Mouse (Mus musculus) hindbrain, embryonic 13.5 days (tissue): ENCODE measurements around the gene Ctcfl. TPM values are rescaled to one million over a fixed set of nuclear protein-coding genes. Genes with fewer than 3 reads are reported as not detected.

Source experiments
- ATAC-seq: fragments of 200-750 bp; cut with Nextera tagmentation; 2 replicates; pipeline ENCODE4 v1.8.0; 2017; ENCODE audit warnings: moderate TSS enrichment; ENCODE audit not compliant: low FRiP score
- H3K27ac ChIP-seq: fragments of 300-500 bp; sonication (generic); 2 replicates; pipeline ENCODE4 v1.5.1; 2015; ENCODE audit warnings: inconsistent platforms, mild to moderate bottlenecking, moderate library complexity
- H3K27me3 ChIP-seq: fragments of 300-500 bp; sonication (generic); 2 replicates; pipeline ENCODE4 v1.6.1; 2015; ENCODE audit warnings: mild to moderate bottlenecking, inconsistent platforms
- H3K36me3 ChIP-seq: fragments of 300-500 bp; sonication (generic); 2 replicates; pipeline ENCODE4 v1.6.1; 2015; ENCODE audit warnings: mild to moderate bottlenecking, inconsistent platforms
- H3K4me1 ChIP-seq: fragments of 300-500 bp; sonication (generic); replicated peaks from 2 replicates; pipeline ENCODE4 v1.6.1; 2015; ENCODE audit warnings: inconsistent platforms
- H3K4me2 ChIP-seq: fragments of 300-500 bp; sonication (generic); 2 replicates; pipeline ENCODE4 v1.6.1; 2015; ENCODE audit warnings: inconsistent platforms, mild to moderate bottlenecking, moderate library complexity
- H3K4me3 ChIP-seq: fragments of 300-500 bp; sonication (generic); 2 replicates; pipeline ENCODE4 v1.5.1; 2015; ENCODE audit warnings: mild to moderate bottlenecking, inconsistent platforms
- H3K9ac ChIP-seq: fragments of 300-500 bp; sonication (generic); 2 replicates; pipeline ENCODE4 v1.6.1; 2015; ENCODE audit warnings: mild to moderate bottlenecking, inconsistent platforms
- H3K9me3 ChIP-seq: fragments of 300-500 bp; sonication (generic); 2 replicates; pipeline ENCODE4 v1.6.1; 2016; ENCODE audit warnings: inconsistent platforms
- WGBS: fragments of 180-500 bp; shearing (Covaris S2); methylation state at CpG from one replicate; pipeline ENCODE4 v1.1.7; 2015; 5-methylcytosine and 5-hydroxymethylcytosine counted together
- polyA plus RNA-seq: library from polyadenylated mRNA; unstranded; fragments of >200 nt; fragmentation: Nextera tagmentation; extraction: Ambion mirVana; gene quantifications from 2 replicates; pipeline ENCODE4 v1.2.1, GENCODE M21; 2015

The Ctcfl gene
- polyA plus RNA-seq, result 0.05 and 0.08 TPM in 2 replicates

DNA sequence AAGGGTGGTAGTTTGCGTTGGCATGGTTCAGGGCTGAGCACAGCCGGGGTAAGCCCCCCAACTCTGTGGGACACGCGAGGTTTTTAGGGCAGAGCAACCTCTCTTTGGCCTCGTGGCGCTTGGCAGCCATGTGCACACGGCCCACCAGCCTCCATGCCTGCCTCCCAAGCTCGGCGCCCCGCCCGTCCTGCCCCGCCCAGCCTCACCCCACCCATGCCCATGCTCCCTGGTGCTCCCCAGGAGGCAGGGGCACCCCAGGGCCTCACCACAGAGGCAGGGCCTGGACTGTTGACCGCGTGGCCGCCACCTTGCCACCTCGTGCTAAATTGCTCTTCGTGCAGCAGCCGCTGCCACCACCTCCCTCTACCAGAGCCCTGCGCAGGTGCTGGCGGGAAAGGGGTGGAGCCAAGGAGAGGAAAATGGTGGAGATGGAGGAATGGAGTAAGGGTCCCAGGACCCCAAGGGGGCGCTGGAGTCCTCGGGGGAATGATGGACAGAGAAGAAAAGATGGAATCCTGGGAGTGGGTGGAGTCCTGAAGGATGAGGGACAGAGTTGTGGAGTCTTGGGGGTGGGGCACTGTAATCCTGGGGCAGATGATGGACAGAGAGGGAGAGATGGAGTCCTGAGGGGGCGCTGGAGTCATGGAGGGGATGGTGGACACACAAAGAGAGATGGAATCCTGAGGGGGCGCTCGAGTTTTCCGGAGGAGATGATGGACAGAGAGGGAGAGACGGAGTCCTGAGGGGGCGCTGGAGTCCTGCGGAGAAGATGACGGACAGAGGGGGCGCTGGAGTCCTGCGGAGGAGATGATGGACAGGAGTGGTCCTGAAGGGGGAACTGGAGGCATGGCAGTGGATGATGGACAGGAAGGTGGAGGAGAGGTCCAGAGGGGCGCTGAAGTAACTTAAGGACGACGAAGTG is at the start of gene Ctcfl:
Ctcfl (minus strand) TSS at position 503 of the 922 bp plus-strand sequence.
- Histone ChIP-seq H3K4me3 (no peak within 1 kb of the TSS), H3K4me1 (no peaks in the 10 kb centered on the region; the same call in 1 of the 2 replicates), H3K9ac (no peak within 1 kb of the TSS), H3K4me2 (no peak within 1 kb of the TSS), H3K27me3 (no peaks in the 10 kb centered on the region), H3K36me3 (no peaks in the 10 kb centered on the region), H3K9me3 (0 out of 2 replicates have a peak, but pooled peaks cover 3% of the 10 kb centered on the region), H3K27ac (no peak within 1 kb of the TSS)
- no peak for ATAC-seq
- WGBS, result 84% methylated on average over 35 of the region's 35 CpGs

DNA sequence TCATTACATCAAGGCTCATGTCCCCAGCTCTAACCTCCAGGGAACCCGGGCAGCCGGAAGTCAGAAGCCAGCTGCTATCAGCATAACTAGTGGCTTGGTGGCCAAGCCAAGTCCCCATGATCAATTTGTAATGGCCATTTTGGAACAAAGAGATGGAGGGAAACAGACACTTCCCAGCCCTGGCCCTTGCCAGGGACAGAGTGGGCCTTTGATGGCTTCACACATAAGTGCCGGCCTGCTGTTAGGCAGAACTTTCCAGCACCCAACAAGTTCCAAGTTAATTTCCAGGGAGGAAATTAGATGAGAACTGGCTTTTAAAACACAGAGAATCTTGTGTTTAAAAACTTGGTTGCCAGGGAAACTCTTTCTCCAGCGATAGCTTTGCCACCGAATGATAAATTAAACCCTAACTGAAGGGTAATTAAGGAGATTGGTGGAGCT is 49.1 kb upstream of the Ctcfl start:
- no peak for ATAC-seq
- H3K4me2 ChIP-seq, result no peak overlapping the region
- H3K9ac ChIP-seq, result no peak overlapping the region
- 41% methylated on average over 5 of the region's 5 CpGs for WGBS
- no peaks in the 10 kb centered on the region for H3K36me3 ChIP-seq
- H3K9me3 ChIP-seq, result no peaks in the 10 kb centered on the region
- no peak overlapping the region for H3K4me3 ChIP-seq
- H3K27me3 ChIP-seq, result 0 out of 2 replicates have a peak, but pooled peaks cover 14% of the 10 kb centered on the region
- peaks cover 58% of the 10 kb centered on the region for H3K4me1 ChIP-seq
- peak overlapping the region; percentile 67 for H3K27ac ChIP-seq

GRCm38 (mm10) chr2:173165357-173165756 is 46.0 kb upstream of the Ctcfl start:
- Histone ChIP-seq H3K4me1 (peaks cover 40% of the 10 kb centered on the region), H3K9me3 (no peaks in the 10 kb centered on the region), H3K27me3 (0 out of 2 replicates have a peak, but pooled peaks cover 14% of the 10 kb centered on the region), H3K36me3 (no peaks in the 10 kb centered on the region), H3K9ac (no peak overlapping the region), H3K4me2 (no peak overlapping the region), H3K27ac (no peak overlapping the region), H3K4me3 (no peak overlapping the region)
- ATAC-seq, result no peak
- 70% methylated on average over 10 of the region's 10 CpGs for WGBS

- Histone ChIP-seq H3K4me2 (no peak overlapping the region), H3K9me3 (no peaks in the 10 kb centered on the region), H3K4me1 (peaks cover 38% of the 10 kb centered on the region), H3K27me3 (0 out of 2 replicates have a peak, but pooled peaks cover 14% of the 10 kb centered on the region), H3K4me3 (no peak overlapping the region), H3K9ac (no peak overlapping the region), H3K36me3 (no peaks in the 10 kb centered on the region), H3K27ac (no peak overlapping the region)
- WGBS, result 83% methylated on average over 10 of the region's 10 CpGs
- no peak for ATAC-seq
These were observed 45.6 kb upstream of the Ctcfl start for GRCm38 (mm10) chr2:173164946-173165345.

GRCm38 (mm10) chr2:173164358-173164757 is 45.0 kb upstream of the Ctcfl start:
- Histone ChIP-seq H3K4me3 (no peak overlapping the region), H3K4me2 (no peak overlapping the region), H3K27me3 (0 out of 2 replicates have a peak, but pooled peaks cover 14% of the 10 kb centered on the region), H3K36me3 (no peaks in the 10 kb centered on the region), H3K4me1 (peaks cover 37% of the 10 kb centered on the region), H3K9ac (no peak overlapping the region), H3K9me3 (no peaks in the 10 kb centered on the region), H3K27ac (no peak overlapping the region)
- ATAC-seq, result no peak
- 50% methylated on average over 2 of the region's 2 CpGs for WGBS

DNA sequence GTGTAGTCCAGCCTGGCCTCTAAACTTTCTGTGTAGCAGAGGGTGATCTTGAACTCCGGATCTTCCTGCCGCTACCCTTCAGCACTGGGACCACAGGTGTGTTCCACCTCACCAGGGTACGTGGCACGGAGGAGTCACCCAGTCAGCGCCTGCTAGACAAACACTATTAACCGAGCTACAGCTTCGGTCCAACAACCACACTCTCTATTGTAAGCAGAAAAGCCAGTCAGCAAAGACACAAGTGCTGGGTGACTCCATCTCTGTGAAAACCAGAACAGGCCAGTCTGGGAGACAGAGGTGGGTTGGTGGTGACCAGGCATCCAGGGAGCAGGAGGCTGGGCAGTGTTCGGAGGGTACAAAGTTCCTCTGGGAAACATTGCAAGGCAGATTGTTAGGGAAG is 44.1 kb upstream of the Ctcfl start:
- 88% methylated on average over 8 of the region's 8 CpGs for WGBS
- Histone ChIP-seq H3K4me2 (no peak overlapping the region), H3K27me3 (0 out of 2 replicates have a peak, but pooled peaks cover 14% of the 10 kb centered on the region), H3K4me3 (no peak overlapping the region), H3K27ac (no peak overlapping the region), H3K4me1 (peaks cover 29% of the 10 kb centered on the region), H3K9me3 (no peaks in the 10 kb centered on the region), H3K9ac (no peak overlapping the region), H3K36me3 (no peaks in the 10 kb centered on the region)
- ATAC-seq, result no peak

GRCm38 (mm10) chr2:173159354-173160311 is 40.3 kb upstream of the Ctcfl start:
- H3K9me3 ChIP-seq, result no peaks in the 10 kb centered on the region
- no peak overlapping the region for H3K4me3 ChIP-seq
- WGBS, result 54% methylated on average over 24 of the region's 24 CpGs
- peaks cover 18% of the 10 kb centered on the region for H3K4me1 ChIP-seq
- no peak overlapping the region for H3K4me2 ChIP-seq
- no peaks in the 10 kb centered on the region for H3K36me3 ChIP-seq
- no peak overlapping the region for H3K27ac ChIP-seq
- 0 out of 2 replicates have a peak, but pooled peaks cover 2% of the 10 kb centered on the region for H3K27me3 ChIP-seq
- H3K9ac ChIP-seq, result no peak overlapping the region
- peak; percentile 62 for ATAC-seq

DNA sequence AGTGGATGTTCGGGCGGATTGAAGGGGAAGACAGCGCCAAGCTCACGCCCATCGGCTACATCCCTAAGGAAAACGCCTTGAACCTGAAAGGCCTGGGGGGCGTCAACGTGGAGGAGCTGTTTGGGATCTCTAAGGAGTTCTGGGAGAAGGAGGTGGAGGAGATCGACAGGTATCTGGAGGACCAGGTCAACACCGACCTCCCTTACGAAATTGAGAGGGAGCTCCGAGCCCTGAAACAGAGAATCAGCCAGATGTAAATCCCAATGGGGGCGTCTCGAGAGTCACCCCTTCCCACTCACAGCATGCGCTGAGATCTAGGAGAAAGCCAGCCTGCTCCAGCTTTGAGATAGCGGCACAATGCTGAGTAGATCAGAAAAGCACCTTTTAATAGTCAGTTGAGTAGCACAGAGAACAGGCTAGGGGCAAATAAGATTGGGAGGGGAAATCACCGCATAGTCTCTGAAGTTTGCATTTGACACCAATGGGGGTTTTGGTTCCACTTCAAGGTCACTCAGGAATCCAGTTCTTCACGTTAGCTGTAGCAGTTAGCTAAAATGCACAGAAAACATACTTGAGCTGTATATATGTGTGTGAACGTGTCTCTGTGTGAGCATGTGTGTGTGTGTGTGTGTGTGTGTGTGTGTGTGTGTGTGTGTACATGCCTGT is 39.2 kb upstream of the Ctcfl start:
- H3K9ac ChIP-seq, result no peak overlapping the region
- 90% methylated on average over 19 of the region's 19 CpGs for WGBS
- H3K36me3 ChIP-seq, result no peaks in the 10 kb centered on the region
- peaks cover 18% of the 10 kb centered on the region for H3K4me1 ChIP-seq
- ATAC-seq, result no peak
- H3K27me3 ChIP-seq, result no peaks in the 10 kb centered on the region
- no peak overlapping the region for H3K4me2 ChIP-seq
- no peaks in the 10 kb centered on the region for H3K9me3 ChIP-seq
- no peak overlapping the region for H3K27ac ChIP-seq
- no peak overlapping the region for H3K4me3 ChIP-seq

DNA sequence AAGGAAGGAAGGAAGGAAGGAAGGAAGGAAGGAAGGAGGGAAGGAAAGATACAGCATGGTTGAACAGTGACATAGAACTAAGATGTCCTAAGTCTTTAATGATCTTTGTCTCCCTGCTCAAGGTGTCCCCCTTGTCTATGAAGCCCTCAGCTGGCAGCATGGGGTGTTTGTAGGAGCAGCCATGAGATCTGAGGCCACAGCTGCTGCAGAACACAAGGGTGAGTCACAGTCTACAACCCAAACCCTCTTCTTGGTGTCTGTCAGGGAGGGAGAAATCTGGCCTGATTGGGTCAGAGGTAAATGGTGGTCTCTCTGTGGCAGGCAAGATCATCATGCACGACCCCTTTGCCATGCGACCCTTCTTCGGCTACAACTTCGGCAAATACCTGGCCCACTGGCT is 38.5 kb upstream of the Ctcfl start:
- Histone ChIP-seq H3K27me3 (no peaks in the 10 kb centered on the region), H3K4me1 (peaks cover 18% of the 10 kb centered on the region), H3K9ac (no peak overlapping the region), H3K27ac (no peak overlapping the region), H3K9me3 (no peaks in the 10 kb centered on the region), H3K4me3 (no peak overlapping the region), H3K36me3 (no peaks in the 10 kb centered on the region), H3K4me2 (no peak overlapping the region)
- WGBS, result 92% methylated on average over 4 of the region's 4 CpGs
- ATAC-seq, result no peak

DNA sequence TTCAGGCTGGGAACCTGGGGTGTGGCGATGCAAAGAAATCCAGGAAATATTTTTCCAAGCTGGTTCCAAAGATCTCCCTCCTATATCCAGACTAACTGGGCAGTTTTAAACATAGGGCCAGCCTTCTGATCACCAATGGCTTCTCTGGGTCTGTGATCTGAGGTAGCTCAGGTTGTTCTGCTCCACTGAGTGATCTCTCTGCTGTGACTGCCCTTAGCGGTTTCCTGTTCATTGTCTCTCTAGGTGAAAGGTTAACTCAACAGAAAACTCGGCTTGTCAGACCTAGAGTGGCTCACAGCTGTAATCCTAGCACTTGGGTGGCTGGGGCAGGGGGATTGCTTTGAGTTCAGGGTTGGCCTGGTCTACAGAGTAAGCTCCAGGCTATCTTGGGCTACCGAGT is 38.1 kb upstream of the Ctcfl start:
- no peak overlapping the region for H3K9ac ChIP-seq
- H3K4me3 ChIP-seq, result no peak overlapping the region
- peaks cover 15% of the 10 kb centered on the region for H3K4me1 ChIP-seq
- H3K36me3 ChIP-seq, result no peaks in the 10 kb centered on the region
- H3K27ac ChIP-seq, result no peak overlapping the region
- H3K4me2 ChIP-seq, result no peak overlapping the region
- WGBS, result 70% methylated on average over 4 of the region's 4 CpGs
- no peaks in the 10 kb centered on the region for H3K27me3 ChIP-seq
- ATAC-seq, result no peak
- H3K9me3 ChIP-seq, result no peaks in the 10 kb centered on the region

DNA sequence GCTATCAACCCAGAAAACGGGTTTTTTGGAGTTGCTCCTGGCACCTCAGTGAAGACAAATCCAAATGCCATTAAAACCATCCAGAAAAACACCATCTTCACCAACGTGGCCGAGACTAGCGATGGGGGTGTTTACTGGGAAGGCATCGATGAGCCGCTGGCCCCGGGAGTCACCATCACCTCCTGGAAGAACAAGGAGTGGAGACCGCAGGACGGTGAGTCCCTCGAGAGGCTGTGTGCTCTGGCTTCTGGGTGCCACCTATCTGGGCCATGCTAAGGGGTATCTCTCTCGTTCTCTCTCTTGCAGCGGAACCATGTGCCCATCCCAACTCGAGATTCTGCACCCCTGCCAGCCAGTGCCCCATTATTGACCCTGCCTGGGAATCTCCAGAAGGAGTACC is 37.6 kb upstream of the Ctcfl start:
- Histone ChIP-seq H3K4me2 (no peak overlapping the region), H3K9ac (no peak overlapping the region), H3K27me3 (no peaks in the 10 kb centered on the region), H3K4me1 (peaks cover 11% of the 10 kb centered on the region), H3K36me3 (no peaks in the 10 kb centered on the region), H3K4me3 (no peak overlapping the region), H3K27ac (no peak overlapping the region), H3K9me3 (no peaks in the 10 kb centered on the region)
- 88% methylated on average over 13 of the region's 13 CpGs for WGBS
- no peak for ATAC-seq
